10 mouse cellular contexts compared by ENCODE assay signal in genomic region chr19:14180244-14180643, GRCm38 (mm10).
A peak's percentile ranks its signal among the peaks of the same experiment; 100 is the strongest.
DNase-seq lines count a peak whose midpoint lies in the region; ATAC-seq and TF ChIP-seq lines count a peak whose summit lies in the region.
"Had no signal": no experiment of that assay in that cellular context is flagged by ENCODE, and none has a peak within 500 bp of the region (broad histone marks: within the 10 kb centered on the region; RNA-seq: fewer than 3 reads in every experiment).

No protein-coding gene starts in this region.

- H3K27me3 ChIP-seq in hindbrain, embryonic 11.5 days (ENCODE audit: control insufficient read depth, insufficient read depth, low read length), result no peaks in the 10 kb centered on the region
- no peaks in the 10 kb centered on the region for H3K27me3 ChIP-seq in hindbrain, embryonic 16.5 days (replicated peaks; ENCODE audit: control insufficient read depth, insufficient read depth, low read length)
- H3K27me3 ChIP-seq in lung, embryonic 14.5 days (ENCODE audit: insufficient read depth, low read length), result no peaks in the 10 kb centered on the region
- H3K27me3 ChIP-seq in liver, postnatal 0 days (ENCODE audit: insufficient read depth, low read length), result no peaks in the 10 kb centered on the region

- no peak overlapping the region for H3K27ac ChIP-seq in hindbrain, embryonic 11.5 days (ENCODE audit: low read depth, low read length)
- H3K27ac ChIP-seq in hindbrain, embryonic 16.5 days (ENCODE audit: low read depth, low read length), result no peak overlapping the region
- no peak overlapping the region for H3K27ac ChIP-seq in lung, embryonic 14.5 days (ENCODE audit: low read depth)
- H3K27ac ChIP-seq in liver, postnatal 0 days (ENCODE audit: low read depth), result no peak overlapping the region
- H3K27ac ChIP-seq: forebrain, embryonic 10.5 days; macrophage had no signal

- no peaks in the 10 kb centered on the region for H3K4me1 ChIP-seq in hindbrain, embryonic 11.5 days (replicated peaks; ENCODE audit: control insufficient read depth, insufficient read depth, low read length)
- H3K4me1 ChIP-seq in hindbrain, embryonic 16.5 days (ENCODE audit: control insufficient read depth, insufficient read depth, low read depth, low read length), result no peaks in the 10 kb centered on the region
- no peaks in the 10 kb centered on the region for H3K4me1 ChIP-seq in lung, embryonic 14.5 days (ENCODE audit: insufficient read depth)
- H3K4me1 ChIP-seq in liver, postnatal 0 days (ENCODE audit: insufficient read depth), result no peaks in the 10 kb centered on the region

- H3K9me3 ChIP-seq in hindbrain, embryonic 11.5 days (ENCODE audit: control insufficient read depth, low read length), result no peaks in the 10 kb centered on the region
- H3K9me3 ChIP-seq in hindbrain, embryonic 16.5 days (ENCODE audit: control insufficient read depth, low read length), result no peaks in the 10 kb centered on the region
- no peaks in the 10 kb centered on the region for H3K9me3 ChIP-seq in lung, embryonic 14.5 days (ENCODE audit: low read depth, low read length)
- H3K9me3 ChIP-seq in liver, postnatal 0 days (ENCODE audit: low read length), result no peaks in the 10 kb centered on the region
- H3K9me3 ChIP-seq: forebrain, embryonic 10.5 days had no signal

- no peak for ATAC-seq in hindbrain, embryonic 11.5 days (ENCODE audit: low FRiP score)
- no peak for ATAC-seq in hindbrain, embryonic 16.5 days
- ATAC-seq in lung, embryonic 14.5 days (ENCODE audit: insufficient read depth), result peak; percentile 100
- ATAC-seq in liver, postnatal 0 days, result no peak

- no peak for TF ChIP-seq CTCF in lung, embryonic 14.5 days (IDR thresholded peaks at IDR 0.05; ENCODE audit: low read depth)
- no peak for TF ChIP-seq CTCF in liver, postnatal 0 days (IDR thresholded peaks at IDR 0.05; ENCODE audit: low read depth)

- H3K4me2 ChIP-seq in hindbrain, embryonic 11.5 days (replicated peaks; ENCODE audit: low read depth, low read length), result no peak overlapping the region
- H3K4me2 ChIP-seq in hindbrain, embryonic 16.5 days (ENCODE audit: low read length), result no peak overlapping the region
- no peak overlapping the region for H3K4me2 ChIP-seq in lung, embryonic 14.5 days
- no peak overlapping the region for H3K4me2 ChIP-seq in liver, postnatal 0 days (ENCODE audit: low read depth, low read length)

- 24% methylated on average over 4 of the region's 4 CpGs for WGBS in hindbrain, embryonic 11.5 days
- WGBS in hindbrain, embryonic 16.5 days, result 12% methylated on average over 4 of the region's 4 CpGs
- WGBS in lung, embryonic 14.5 days, result 20% methylated on average over 4 of the region's 4 CpGs
- 44% methylated on average over 4 of the region's 4 CpGs for WGBS in liver, postnatal 0 days (ENCODE audit: insufficient replicate concordance)

- TF ChIP-seq EP300 in liver, postnatal 0 days (IDR thresholded peaks at IDR 0.05; ENCODE audit: low read depth), result no peak

- no peak overlapping the region for H3K9ac ChIP-seq in hindbrain, embryonic 11.5 days (ENCODE audit: low read depth, low read length)
- no peak overlapping the region for H3K9ac ChIP-seq in hindbrain, embryonic 16.5 days (ENCODE audit: low read depth, low read length)
- no peak overlapping the region for H3K9ac ChIP-seq in lung, embryonic 14.5 days
- no peak overlapping the region for H3K9ac ChIP-seq in liver, postnatal 0 days (replicated peaks)

- peak; percentile 10 for DNase-seq in hindbrain, embryonic 11.5 days (ENCODE audit: low spot score)
- DNase-seq in urinary bladder, postnatal 36 days (ENCODE audit: low spot score in 2 of 2), result peak; percentile 8 to 12
- no peak for DNase-seq in urinary bladder, adult 2 months (ENCODE audit: low spot score)
- DNase-seq in lung, embryonic 14.5 days, result peak; percentile 94
- no peak for DNase-seq in liver, postnatal 0 days
- no peak for DNase-seq in left cerebral cortex, adult 8-10 months (ENCODE audit: low spot score in 2 of 2)
- DNase-seq in cerebellum, adult 11-12 months, result no peak

- no peak overlapping the region for H3K4me3 ChIP-seq in hindbrain, embryonic 11.5 days (ENCODE audit: low read depth, low read length)
- no peak overlapping the region for H3K4me3 ChIP-seq in hindbrain, embryonic 16.5 days (ENCODE audit: low read length)
- no peak overlapping the region for H3K4me3 ChIP-seq in lung, embryonic 14.5 days (ENCODE audit: low read depth, low read length)
- H3K4me3 ChIP-seq in liver, postnatal 0 days (ENCODE audit: low read depth, low read length), result no peak overlapping the region
- H3K4me3 ChIP-seq: forebrain, embryonic 10.5 days had no signal

- no peaks in the 10 kb centered on the region for H3K36me3 ChIP-seq in hindbrain, embryonic 11.5 days (ENCODE audit: control insufficient read depth, insufficient read depth, low read length)
- H3K36me3 ChIP-seq in hindbrain, embryonic 16.5 days (ENCODE audit: control insufficient read depth, insufficient read depth, low read length), result no peaks in the 10 kb centered on the region
- no peaks in the 10 kb centered on the region for H3K36me3 ChIP-seq in lung, embryonic 14.5 days (ENCODE audit: insufficient read depth)
- no peaks in the 10 kb centered on the region for H3K36me3 ChIP-seq in liver, postnatal 0 days (replicated peaks; ENCODE audit: insufficient read depth, low read length)
- H3K36me3 ChIP-seq: forebrain, embryonic 10.5 days had no signal

Comparison
In these comparisons a context has a peak if more than half of its experiments do, and no peak if none do; other contexts are left out.
1. DNase-seq: peak in hindbrain, embryonic 11.5 days (single experiment), urinary bladder, postnatal 36 days (2 of 2) and lung, embryonic 14.5 days (single experiment); none in urinary bladder, adult 2 months (single experiment), liver, postnatal 0 days (single experiment), left cerebral cortex, adult 8-10 months (0 of 2) and cerebellum, adult 11-12 months (single experiment).